Mouse (Mus musculus): ENCODE measurements at regions not wholly inside any gene's neighbourhood (a gene's known extent, or its start where the extent isn't known, plus 50 kb on each side); places are given as distances from the start of the nearest gene placed in this dataset.

DNA sequence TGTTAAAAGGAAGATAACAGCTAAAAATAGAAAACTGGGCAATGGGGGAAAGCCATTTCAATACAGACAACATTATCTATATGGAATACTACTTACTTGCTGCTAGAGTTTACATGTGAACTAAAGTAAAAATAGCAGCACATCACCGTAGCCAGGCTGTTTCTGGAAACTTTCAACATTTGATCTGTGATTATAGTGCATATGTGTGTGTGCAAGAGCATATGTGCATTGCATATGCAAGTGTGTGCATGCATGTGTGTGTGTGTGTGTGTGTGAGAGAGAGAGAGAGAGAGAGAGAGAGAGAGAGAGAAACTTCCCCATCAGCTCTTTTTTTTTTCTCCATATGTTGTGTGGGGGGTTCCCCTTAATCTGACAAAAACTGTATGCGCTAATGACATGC, 317.7 kb downstream of the Gsdmc2 start:
- no peak for ATAC-seq

DNA sequence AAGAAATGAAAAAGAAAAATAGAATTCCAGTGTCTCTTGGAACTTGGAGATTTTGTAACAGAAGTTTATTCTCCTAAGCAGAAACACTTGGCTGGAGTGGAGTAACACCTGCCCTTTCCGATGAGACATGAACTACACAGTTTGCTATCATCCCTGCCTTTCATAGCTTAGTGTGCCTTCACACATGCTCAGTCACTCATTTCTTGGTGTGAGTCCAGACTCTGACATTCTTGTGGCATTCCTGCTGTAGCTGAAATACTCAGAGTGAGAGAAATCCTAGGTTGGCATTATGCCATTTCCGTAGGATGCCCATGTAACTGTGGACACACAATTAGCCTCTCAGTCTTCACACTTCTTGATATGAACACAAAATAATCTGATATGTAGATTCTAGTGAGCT, 318.2 kb downstream of the Gsdmc2 start:
- no peak for ATAC-seq

DNA sequence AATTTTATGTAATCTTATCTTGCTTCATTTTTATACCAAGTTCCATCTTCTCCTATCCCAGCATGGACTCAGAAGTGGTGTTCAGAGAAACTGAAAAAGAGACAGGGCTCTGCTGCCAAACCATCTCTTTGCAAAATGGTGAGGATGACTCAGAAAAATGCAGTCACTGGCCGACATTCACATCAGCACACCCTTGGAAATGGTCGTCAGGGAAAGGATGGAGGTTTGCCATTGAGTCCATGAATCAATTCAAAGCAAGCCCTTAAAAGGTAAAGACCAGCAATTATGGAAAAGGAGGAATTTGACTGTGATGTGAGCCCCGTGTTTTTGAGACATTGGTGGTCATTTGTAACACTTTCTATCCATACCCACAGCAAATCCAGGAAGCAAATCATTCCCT, 327.7 kb downstream of the Gsdmc2 start:
- no peak for ATAC-seq

DNA sequence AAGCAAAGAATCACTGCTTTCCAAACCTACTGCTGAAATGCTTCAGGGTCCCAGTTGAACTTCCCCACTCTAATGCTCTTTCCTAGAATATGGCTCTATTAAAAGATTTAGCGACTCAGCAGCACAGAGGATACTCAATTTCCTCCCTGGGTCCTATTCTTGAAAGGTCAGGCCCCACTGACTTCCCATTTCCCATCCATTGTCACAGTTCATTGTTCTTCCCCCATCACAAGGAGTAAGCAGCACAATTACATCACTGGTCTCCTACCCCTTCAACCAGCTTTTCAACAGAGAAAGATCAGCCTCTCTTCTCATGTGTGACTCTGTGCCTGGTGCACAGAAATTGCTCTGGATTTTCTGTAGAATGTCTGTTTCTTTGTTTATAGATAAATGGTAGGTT, 344.5 kb downstream of the Gsdmc2 start:
- ATAC-seq, result no peak

DNA sequence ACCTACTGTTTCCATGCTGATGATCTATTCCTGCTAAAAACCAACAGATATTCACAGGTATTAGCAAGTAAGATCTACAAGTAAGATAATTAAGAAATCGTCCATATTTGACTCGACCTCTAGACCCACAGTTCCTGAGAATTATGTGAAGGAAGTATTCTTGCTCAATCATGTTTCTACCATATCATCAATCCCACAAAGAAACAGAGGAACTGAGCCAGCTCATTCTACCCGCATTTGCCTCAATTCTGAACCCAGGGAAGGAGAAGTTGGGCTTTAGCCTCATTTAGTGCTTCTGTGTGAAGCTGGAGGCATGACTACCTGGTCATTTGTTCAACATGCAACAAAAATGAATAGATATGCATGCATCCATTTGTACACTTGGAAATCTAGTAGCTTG, 346.5 kb downstream of the Gsdmc2 start:
- ATAC-seq, result no peak

DNA sequence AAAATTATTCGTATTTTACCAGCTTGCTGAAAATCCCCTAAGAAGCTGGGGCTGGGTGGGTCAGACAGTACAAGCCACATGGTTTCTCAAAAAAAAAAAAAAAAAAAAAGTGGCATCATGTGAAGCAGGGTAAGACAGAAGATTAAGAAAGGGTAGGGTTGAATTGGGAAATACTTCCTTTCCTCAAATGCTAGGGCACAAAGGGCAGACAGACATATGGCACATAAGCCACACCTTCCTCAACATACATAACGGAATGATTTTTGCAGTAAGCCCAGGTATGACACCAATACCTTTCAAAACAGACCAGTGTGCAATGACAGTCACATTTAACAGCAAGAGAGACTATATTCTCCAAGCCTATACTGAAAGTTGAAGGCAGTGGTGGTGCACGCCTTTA, 347.8 kb downstream of the Gsdmc2 start:
- ATAC-seq, result no peak

DNA sequence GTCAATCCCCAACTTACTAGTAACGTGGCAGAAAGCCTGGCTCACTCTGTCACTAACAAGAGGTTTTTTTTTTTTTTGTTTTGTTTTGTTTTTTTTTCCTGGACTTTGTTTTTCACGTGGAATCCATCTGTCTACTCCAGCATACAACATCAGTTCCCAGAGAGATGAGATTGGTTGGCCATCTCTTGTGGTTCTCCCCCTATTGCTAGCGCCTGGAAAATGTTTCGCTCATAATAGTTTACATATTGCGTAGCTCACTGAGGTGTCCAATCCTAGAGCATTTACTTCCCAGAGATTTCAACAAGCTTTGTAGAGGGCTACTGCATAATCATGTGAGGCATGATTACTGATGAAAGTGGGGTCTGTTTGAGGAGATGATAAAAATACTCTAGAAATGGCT, 360.1 kb downstream of the Gsdmc2 start:
- ATAC-seq, result no peak

DNA sequence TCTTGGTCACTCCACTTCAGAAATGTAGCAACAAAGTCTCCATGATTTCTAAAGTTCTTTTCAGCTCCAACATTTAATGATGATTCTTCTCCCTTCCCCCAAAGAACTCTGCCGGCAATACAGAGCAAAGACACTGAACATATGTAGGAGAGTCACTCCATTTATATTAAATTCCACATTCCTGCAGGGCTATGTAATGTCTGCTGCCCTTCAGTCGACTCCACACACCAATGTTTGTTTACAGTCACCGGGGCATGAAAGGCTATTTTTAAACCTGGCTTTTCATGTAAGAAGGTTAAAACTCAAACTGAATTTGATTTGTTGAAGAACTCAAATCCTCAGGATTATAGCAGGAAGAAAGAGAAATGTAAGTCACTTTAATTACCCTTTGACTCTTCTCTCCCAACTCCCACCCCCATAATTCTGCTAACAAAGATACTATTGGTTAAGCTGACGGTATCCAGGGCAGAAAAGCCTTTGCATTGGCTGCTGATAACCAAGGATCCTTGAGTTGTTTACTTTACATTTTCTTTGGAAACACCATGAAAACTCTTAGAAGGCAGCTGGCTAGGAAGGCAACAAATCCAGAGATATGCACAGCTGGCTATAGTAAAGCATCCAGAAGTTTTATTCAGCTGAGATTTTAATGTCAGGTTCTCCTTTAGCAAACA, 360.6 kb downstream of the Gsdmc2 start:
- ATAC-seq, result no peak

DNA sequence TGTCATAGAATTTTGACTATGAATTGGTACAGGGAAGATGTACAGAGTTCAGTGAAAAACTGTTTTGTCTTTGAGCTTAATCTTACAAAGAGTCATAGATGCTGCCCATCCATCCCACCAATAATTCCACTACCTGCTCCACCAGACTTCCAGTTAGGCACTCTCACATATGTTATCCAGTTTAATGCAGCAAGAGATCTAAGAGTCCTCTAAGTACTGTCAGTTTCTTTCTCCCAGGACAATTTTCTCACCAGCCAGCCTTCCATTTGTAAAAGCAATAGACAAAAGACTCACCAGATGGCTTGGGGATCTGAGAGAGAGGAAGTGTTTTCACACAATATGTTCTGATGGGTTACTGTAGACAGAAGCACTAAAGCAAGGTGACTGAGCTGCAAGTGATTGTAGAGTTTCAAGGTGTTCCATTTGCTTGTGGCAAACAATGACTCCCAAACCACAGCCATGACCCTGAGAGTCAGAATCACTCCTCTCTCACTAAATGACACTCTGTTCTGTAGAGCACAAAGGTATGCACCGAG, 365.6 kb downstream of the Gsdmc2 start:
- no peak for ATAC-seq

DNA sequence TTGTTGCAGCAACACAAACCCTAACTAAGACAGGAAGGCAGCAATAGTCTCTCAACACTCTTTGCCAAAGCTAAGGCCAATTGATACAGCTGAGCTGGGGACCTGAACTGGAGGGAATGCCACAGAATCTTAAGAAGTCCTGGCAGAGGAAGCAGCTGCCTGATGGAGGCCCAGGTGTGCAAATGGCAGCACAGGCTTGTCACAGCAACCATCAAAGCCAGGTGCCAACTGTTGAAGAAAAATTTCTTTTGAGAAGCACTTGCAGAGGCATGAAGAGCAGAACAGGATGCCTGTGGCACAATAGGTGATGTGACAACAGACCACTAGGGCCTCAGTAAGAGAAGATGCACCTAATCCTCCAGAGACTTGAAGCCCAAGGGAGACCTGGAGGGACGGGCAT, 378.1 kb downstream of the Gsdmc2 start:
- ATAC-seq, result no peak

DNA sequence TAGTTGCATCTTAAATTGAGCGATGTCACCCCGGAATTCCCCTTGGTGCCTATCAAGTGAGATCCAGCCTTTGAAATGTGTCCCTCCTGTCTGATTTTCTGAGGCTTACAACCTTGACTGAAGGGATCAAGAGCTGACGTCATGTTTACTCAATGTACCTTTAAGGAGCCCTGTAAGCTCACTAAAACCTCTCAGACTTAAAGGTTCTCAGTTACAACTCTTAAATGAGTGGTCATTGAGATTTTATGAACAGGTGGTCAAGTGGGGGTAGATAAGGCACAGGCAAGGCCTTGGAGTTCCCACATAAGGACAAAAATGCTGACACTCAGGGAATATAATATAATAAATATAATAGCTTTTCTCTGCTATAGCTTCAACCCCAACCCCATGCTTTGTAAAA, 392.4 kb downstream of the Gsdmc2 start:
- no peak for ATAC-seq

DNA sequence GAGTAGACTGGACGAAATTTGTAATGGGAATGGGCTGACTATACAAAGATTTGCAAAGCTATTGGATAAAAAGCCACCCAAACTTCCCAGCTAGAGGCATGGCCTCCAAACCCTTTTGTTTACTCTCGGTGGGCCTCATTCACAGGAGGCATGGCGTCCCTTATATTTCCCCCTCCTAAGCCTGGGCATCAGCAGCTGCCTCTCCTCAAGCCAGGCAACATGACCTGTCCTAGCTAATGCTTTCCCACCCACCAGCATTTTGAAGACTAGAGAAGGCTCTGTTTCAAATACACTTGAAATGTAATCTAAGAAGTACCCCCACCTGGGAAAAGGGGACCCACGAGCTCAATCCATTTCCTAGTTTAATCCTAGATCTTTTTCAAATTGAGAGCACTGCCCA, 398.7 kb downstream of the Gsdmc2 start:
- ATAC-seq, result no peak

DNA sequence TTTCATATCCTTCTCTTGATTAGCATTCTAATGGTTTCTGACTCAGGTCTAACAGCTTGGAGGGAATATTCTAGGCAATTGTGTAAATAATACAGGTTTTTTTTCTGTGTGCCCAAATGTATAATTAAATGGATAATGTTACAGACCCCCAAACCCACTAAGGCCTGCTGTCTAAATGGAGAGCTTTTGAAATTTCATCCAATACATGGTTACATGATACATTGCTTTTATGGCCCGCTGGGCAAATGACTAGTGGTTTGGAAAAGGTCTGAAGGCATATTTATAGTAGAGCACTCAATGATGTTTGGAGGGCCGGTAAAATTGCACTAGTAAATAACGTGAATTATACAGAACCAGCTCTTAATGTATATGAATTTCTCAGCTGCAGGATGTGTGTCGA, 400.0 kb downstream of the Gsdmc2 start:
- no peak for ATAC-seq

DNA sequence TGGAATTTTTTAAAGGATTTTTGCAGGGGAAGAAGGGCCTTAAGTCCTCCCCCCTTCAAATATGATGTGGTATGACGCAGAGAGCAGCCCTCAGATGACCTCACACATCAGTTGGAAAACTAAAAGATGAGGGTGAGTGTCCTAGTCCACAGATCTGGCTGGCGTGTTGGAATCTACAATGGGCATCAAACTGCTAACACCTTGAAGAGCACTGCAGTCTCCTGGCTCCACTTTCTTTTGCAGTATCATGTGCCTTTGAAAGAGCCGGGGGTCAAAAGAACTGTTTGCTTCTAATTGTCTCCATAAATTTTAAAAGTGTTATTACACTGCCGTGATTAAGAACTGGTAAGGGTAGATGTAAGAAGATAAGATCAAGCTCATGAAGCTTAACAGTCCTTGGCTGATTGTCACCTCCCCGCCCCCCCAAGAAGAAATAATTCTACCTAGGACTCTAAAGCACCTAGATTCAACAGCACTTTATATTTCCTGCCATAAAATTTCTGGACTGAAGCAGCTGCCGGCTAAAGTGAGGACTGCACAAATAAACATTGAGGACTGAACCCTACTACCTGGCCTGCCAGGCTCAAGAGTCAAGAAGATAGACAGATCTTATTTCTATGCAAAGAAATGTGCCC, 402.7 kb downstream of the Gsdmc2 start:
- ATAC-seq, result no peak

DNA sequence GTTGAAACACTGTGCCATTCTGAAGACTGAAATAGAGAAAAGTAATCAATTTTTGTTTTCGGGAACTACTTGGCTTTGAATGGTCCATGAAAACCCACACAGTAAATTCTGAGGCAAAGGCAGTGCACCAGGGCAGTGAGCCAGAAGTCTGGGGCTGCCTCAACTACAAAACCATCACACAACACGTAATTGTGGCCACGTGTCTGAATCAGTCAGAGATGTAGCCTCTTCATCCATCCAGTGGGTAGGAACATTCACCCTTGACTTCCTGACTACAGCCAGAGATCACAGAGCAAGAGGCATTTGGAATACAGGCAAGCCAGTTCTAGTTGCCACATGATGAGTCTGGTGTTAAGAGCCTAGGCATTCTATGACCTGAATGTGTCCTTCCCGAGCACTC, 432.3 kb downstream of the Gsdmc2 start:
- no peak for ATAC-seq

DNA sequence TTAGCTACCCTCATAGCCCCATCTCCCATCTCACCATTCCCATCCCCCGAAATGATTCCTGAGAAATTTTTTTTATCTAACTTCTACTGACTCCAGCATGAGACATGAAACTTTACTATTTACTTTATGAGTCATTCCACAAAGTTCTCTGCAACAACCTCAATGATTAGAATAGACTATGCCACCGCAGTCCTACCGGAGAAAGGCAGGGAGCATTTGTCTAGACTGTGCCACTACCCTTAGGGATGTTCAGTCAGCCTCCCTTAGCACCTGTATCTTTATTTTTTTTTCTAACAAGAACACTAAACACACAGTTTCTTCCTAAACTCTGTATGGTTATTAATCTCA, 433.2 kb downstream of the Gsdmc2 start:
- ATAC-seq, result no peak

DNA sequence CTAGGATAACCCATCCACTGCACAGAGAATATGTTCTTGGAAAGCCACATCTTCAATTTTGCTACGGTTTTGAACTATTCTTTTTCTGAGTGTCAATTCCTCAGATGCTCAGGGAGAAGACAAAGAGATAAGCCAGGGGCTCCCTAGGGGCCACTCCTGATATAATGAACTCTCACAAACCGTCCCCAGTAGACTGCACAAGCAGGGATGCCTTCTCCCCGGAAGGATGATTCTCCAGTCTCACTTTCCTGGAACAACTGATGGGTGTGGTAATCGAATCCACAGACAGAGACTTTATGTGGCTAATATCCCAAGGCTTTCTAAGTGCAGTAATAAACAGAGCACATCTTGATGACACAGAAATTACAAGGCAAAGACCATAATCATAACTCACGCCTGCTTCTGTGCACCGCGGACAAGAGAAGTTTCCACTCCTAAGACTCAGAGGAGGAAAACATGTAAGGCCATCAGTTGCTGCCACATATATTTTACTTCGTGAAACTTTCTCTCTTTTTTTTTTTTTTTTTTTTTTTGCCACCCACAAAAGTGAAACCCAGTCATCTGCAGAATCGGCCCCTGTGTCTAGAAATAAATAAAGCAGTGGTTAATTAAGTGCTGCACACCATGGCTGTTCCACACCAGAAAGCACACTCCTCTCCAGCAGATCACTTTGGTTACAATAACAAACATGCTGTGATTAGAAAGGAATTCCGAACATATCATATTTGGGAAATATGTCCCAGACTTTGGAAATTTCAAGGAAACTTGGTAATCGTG, 433.8 kb downstream of the Gsdmc2 start:
- no peak for ATAC-seq

DNA sequence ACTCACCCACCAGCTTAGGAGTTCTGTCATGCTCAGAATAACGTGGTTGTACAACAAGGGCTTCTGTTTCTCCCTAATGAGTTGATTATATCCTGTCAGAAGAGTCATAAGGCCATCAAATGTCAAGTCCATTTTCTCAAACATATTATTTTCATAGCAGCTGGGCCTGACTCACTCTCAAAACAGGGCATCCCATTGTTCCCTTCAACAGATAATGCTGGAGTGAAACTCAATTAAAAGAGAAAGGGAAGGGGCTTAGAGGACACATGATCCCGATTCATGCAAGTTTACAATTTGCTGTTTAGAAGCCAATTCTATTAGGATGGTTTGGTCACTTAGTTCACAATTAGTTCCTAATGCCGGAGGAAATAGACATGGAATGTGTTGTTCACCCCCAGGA, 444.5 kb downstream of the Gsdmc2 start:
- ATAC-seq, result no peak

DNA sequence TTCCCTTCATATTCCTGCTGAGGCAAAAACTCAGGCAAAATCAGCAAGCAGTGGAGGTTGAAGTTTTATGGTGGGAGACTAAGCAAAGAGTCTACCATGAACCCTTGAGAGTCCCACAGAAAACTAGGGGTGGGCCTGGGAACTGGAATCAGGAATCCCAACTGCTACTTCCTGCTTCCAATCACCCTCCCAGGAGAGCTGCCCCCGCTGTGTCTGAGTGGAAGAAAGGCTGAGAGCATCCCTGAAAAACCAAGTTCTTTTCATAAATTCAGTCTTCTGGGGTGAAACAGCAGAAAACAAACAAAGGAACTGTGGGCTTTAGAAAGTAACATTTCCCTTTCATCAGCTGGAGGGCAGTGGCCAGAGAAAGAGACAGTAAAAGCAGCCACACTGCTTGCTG, 445.0 kb downstream of the Gsdmc2 start:
- ATAC-seq, result no peak

DNA sequence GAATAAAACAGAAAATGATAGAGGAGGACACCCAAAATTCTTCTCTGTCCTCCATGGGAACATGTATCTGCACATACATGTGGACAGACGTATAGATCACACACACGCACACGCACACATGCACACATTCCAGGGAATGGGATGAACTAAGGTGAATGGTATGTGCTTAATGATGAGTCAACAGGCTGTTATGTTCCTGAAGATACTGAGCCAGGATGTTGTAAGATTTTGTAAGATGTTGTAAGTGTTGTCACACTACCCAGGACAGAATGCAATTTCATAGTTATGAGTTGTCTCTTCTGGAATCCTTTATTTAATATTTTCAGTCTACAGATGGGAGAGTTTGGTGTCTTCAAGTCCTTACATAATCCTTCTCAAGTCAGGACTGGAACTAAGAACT, 447.5 kb downstream of the Gsdmc2 start:
- no peak for ATAC-seq

DNA sequence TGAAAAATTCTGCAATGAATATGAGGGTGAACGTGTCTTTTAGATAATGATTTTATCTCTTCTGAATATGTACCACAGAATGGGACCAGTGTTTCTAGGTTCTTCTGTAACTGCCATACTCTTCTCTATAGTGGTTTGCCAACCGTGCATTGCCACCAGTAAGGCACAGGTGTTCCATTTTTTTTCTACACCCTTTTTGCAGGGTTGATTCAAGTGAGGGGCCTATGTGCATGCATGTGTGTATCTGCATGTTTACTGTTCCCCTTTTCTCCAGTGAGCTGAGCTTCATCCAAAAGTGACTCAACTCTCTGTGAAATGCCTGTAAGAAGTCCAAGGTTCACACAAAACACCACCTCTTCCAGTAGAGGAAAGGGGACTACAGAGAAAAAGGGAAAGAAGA, 467.7 kb downstream of the Gsdmc2 start:
- ATAC-seq, result no peak

DNA sequence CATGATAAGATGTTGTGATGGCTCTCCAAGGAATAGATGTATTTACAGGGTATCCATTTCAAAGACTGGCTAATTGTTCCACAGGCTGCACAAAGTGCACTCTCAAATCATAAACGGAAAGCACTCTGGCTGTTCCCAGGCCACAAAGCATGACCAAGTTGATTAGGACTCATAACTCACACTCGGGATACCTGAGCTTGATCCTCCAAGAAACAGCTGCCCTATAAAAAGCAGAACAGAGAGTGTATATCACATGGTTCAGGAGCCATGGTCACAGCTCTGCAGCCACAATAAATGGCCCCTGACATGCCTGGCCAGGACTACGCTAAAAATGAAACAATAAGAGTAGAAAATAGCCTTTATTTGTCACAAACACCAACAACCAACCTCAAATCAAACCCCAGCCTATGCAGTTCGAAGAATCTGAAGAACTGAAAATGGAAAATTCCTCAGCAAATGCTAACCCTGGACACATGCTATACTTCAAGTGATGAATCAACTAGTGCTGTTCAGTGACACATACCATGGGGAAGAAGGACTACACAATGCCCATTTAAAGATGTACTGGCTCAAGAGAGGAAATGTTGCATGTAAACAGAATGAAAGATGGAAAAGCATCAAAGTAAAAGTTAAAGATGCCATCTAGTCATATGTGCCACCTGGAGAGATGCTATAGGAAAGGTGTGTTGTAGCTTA, 473.5 kb downstream of the Gsdmc2 start:
- no peak for ATAC-seq

DNA sequence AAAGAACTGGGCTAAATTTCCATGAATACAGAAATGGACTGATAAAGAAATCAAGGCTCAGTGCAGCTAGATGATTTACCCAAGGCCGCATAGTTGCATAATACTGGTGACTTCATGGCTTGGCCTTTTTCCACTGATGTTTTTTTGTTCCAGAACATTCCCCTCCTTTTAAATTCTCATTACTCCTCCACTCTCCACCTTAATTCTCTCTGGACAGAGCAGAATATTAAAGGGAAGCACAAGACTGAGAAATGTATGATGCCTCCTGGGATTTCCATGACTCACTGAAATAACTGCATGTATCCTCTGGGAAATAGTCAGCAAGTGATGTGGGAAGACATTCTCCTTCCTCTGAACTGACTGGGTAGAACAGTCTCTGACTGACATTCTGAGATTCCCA, 480.5 kb downstream of the Gsdmc2 start:
- ATAC-seq, result no peak

DNA sequence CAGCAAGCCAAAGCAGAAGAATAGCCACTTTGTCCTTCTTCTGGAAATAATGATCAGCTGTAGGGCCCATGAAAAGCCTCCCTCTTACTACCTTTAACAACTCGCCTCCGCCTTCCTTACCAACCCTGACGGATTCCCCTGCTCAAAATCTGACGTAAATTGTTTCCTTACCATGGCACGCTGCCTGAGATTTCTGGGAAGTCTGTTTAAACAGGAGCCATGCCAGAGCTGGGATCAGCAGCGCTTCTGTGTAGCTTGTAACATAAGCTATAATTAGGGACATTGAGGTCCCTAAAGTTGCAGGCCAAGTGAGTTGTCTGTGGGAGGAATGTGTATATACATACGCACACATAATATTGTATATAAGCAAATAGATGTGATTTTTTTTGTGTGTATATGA, 484.6 kb downstream of the Gsdmc2 start:
- no peak for ATAC-seq

Data from activated CD4-positive, CD25-positive, alpha-beta regulatory T cell, adult 4 months (primary cell).